Mouse (Mus musculus) C2C12 (cell line): ENCODE measurements around the gene Gjd2. TPM values are rescaled to one million over a fixed set of nuclear protein-coding genes. Genes with fewer than 3 reads are reported as not detected.

ENCODE experiments used
- H3K27me3 ChIP-seq: one replicate; pipeline ENCODE4 v1.6.1; 2011; ENCODE audit not compliant: control insufficient read depth, insufficient read depth, insufficient read length
- H3K36me3 ChIP-seq: one replicate; pipeline ENCODE4 v1.6.1; 2011; ENCODE audit not compliant: control insufficient read depth, insufficient read depth
- H3K4me3 ChIP-seq: one replicate; pipeline ENCODE4 v1.5.1; 2011; ENCODE audit warnings: mild to moderate bottlenecking, control low read depth; ENCODE audit not compliant: poor library complexity, insufficient read depth, severe bottlenecking
- H3K79me2 ChIP-seq: one replicate; pipeline ENCODE4 v1.6.1; 2011; ENCODE audit not compliant: control insufficient read depth, insufficient read depth
- H3K79me3 ChIP-seq: one replicate; pipeline ENCODE4 v1.6.1; 2011; ENCODE audit warnings: low read depth, control low read depth
- H3ac ChIP-seq: one replicate; pipeline ENCODE3; 2011; ENCODE audit warnings: low read depth; ENCODE audit not compliant: control insufficient read depth, insufficient read length
- CEBPB ChIP-seq: IDR thresholded peaks from one replicate; pipeline ENCODE4 v1.6.1; 2011; ENCODE audit warnings: low read depth, mild to moderate bottlenecking, control low read depth, moderate library complexity
- CTCF ChIP-seq: IDR thresholded peaks from one replicate; pipeline ENCODE4 v1.5.1; 2011; ENCODE audit not compliant: control insufficient read depth, insufficient read depth, insufficient read length
- FOSL1 ChIP-seq: IDR thresholded peaks from one replicate; pipeline ENCODE4 v1.8.0; 2011; ENCODE audit warnings: mild to moderate bottlenecking, low read length; ENCODE audit not compliant: poor library complexity, insufficient read depth, severe bottlenecking
- MAX ChIP-seq: IDR thresholded peaks from one replicate; pipeline ENCODE4 v1.6.1; 2011; ENCODE audit warnings: mild to moderate bottlenecking, control low read depth
- MYOD1 ChIP-seq: IDR thresholded peaks from one replicate; pipeline ENCODE4 v1.6.1; 2011; ENCODE audit warnings: low read depth; ENCODE audit not compliant: control insufficient read depth, insufficient read length
- MYOG ChIP-seq: IDR thresholded peaks from one replicate; pipeline ENCODE4 v1.6.1; 2011; ENCODE audit not compliant: control insufficient read depth, insufficient read length; ENCODE audit errors: extremely low read depth
- USF1 ChIP-seq: IDR thresholded peaks from one replicate; pipeline ENCODE4 v1.6.1; 2011; ENCODE audit warnings: low read depth, mild to moderate bottlenecking, control low read depth, moderate library complexity
- polyA plus RNA-seq: library from polyadenylated mRNA; unstranded; fragments of >200 nt; fragmentation: generic; extraction: Trizol; gene quantifications from one replicate; pipeline ENCODE4 v1.2.1, GENCODE M21; 2012; ENCODE audit warnings: missing spikeins

Gene Gjd2
- polyA plus RNA-seq, 1 experiment, result not detected

DNA sequence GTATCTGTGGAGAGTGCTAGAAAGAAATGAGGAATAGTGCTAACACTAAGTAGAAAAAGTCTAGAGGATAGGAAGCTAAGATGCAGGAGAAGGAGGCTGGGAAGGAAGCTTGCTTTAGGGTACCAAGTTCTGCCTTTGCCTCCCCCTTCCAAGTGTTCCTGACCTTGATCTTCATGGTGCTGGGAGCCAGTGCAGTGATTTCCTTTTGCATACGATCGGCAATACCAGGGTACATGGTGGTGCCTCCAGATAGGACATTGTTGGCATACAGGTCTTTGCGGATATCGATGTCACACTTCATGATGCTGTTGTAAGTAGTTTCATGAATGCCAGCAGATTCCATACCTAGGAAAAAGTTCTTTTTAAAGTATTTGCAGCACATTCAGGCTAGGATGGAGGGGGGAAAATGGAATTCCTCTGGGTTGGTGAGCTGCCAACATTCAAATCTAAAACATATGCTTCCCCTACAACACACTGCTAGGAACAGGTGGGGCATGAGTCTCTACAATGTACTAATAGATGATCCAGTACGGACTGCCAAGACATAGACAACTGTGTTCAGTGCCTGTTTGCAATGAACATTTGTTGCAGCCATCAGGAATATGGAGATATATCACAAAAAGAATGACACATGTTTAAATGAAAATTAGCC is 34.7 kb upstream of the Gjd2 start:
- H3K79me2 ChIP-seq, result no peaks in the 10 kb centered on the region
- no peak overlapping the region for H3K4me3 ChIP-seq
- TF ChIP-seq CEBPB (no peak), MAX (no peak), MYOD1 (no peak), MYOG (no peak), FOSL1 (no peak), USF1 (no peak), CTCF (no peak)
- H3K79me3 ChIP-seq, result no peaks in the 10 kb centered on the region
- no peak overlapping the region for H3ac ChIP-seq
- H3K36me3 ChIP-seq, result no peaks in the 10 kb centered on the region
- peaks cover 7% of the 10 kb centered on the region for H3K27me3 ChIP-seq

- H3K4me3 ChIP-seq, result no peak overlapping the region
- no peak overlapping the region for H3ac ChIP-seq
- peaks cover 7% of the 10 kb centered on the region for H3K27me3 ChIP-seq
- no peaks in the 10 kb centered on the region for H3K36me3 ChIP-seq
- TF ChIP-seq MYOG (no peak), CTCF (no peak), MAX (no peak), FOSL1 (no peak), USF1 (no peak), MYOD1 (no peak), CEBPB (no peak)
- no peaks in the 10 kb centered on the region for H3K79me3 ChIP-seq
- no peaks in the 10 kb centered on the region for H3K79me2 ChIP-seq
Observed at GRCm38 (mm10) chr2:114046151-114046664, 32.8 kb upstream of the Gjd2 start.

DNA sequence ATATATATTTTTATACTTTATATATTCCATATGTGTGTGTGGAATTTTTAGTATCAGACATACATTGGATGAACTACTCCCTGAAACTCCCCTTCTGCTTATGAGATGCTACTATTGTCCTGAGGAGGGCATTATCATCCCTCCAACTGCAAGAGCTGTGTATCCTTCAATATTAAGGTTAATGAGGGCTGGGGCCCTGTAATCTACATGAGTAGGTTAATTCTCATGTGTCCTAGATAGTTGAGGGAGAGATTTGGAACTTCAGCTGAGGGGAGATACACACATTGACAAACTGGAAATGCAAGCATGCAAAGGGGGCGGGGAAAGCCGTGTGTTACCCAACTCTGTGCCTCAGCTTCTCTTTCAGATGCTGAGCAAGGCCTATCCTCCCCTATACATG is 24.5 kb upstream of the Gjd2 start:
- Histone ChIP-seq H3K79me2 (no peaks in the 10 kb centered on the region), H3K27me3 (peaks cover 3% of the 10 kb centered on the region), H3K4me3 (no peak overlapping the region), H3K79me3 (no peaks in the 10 kb centered on the region), H3ac (no peak overlapping the region), H3K36me3 (no peaks in the 10 kb centered on the region)
- TF ChIP-seq USF1 (no peak), MYOD1 (no peak)

GRCm38 (mm10) chr2:114032259-114032658 is 18.8 kb upstream of the Gjd2 start:
- peaks cover 25% of the 10 kb centered on the region for H3K27me3 ChIP-seq
- no peaks in the 10 kb centered on the region for H3K79me2 ChIP-seq
- H3K79me3 ChIP-seq, result no peaks in the 10 kb centered on the region
- no peak overlapping the region for H3K4me3 ChIP-seq
- no peak overlapping the region for H3ac ChIP-seq
- H3K36me3 ChIP-seq, result no peaks in the 10 kb centered on the region
- TF ChIP-seq CTCF (no peak), USF1 (no peak), CEBPB (no peak), MYOD1 (no peak), FOSL1 (no peak), MYOG (no peak), MAX (no peak)

DNA sequence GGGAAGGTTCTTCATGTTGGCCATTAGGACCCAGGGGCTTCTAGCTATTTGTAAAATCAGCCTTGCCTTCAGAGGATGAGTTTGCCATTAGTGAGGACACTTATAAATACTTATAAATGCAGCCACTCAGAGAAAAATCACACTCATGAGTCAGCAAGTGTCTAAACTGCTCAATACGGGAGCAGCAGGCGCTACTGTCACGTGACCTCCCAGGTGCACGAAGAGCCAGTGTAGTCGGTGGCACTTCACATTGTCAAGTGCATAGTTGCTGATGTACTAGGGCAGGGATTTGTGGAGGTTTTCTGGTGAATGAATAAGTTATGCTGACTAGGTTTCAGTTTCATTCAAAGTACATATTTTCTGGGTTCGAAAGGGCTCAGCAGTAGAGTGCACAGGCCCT is 10.0 kb upstream of the Gjd2 start:
- no peaks in the 10 kb centered on the region for H3K36me3 ChIP-seq
- peaks cover 23% of the 10 kb centered on the region for H3K27me3 ChIP-seq
- H3K79me3 ChIP-seq, result no peaks in the 10 kb centered on the region
- H3K79me2 ChIP-seq, result no peaks in the 10 kb centered on the region
- H3ac ChIP-seq, result no peak overlapping the region
- TF ChIP-seq MYOG, result no peak
- TF ChIP-seq CTCF, result no peak
- no peak for TF ChIP-seq CEBPB
- TF ChIP-seq USF1, result no peak
- no peak for TF ChIP-seq MYOD1
- TF ChIP-seq FOSL1, result no peak
- TF ChIP-seq MAX, result no peak
- no peak overlapping the region for H3K4me3 ChIP-seq

DNA sequence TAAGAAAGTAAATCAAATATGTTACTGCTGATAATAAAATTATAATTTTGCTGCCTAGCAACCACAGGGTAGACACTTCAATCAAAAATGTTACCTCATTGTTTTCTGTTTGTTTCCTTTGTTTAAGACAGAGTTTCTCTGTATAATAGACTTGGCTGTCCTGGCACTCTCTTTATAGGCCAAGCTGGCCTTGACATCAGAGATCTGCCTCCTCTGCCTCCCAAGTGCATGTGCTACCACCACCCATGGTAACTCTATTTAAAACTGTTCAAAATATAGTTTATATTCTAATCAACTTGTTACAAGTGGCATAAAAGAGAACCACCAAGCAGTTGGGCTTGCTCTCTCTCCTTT is 6.8 kb upstream of the Gjd2 start:
- no peak overlapping the region for H3ac ChIP-seq

More for the DNA sequence above, 6.8 kb upstream of the Gjd2 start:
- no peak for TF ChIP-seq MYOG
- no peak for TF ChIP-seq MAX
- no peak for TF ChIP-seq CEBPB
- TF ChIP-seq FOSL1, result no peak
- no peak for TF ChIP-seq MYOD1
- TF ChIP-seq CTCF, result no peak
- TF ChIP-seq USF1, result no peak
- Histone ChIP-seq H3K36me3 (no peaks in the 10 kb centered on the region), H3K79me2 (no peaks in the 10 kb centered on the region), H3K79me3 (no peaks in the 10 kb centered on the region), H3K4me3 (no peak overlapping the region), H3K27me3 (peaks cover 20% of the 10 kb centered on the region)
